Mouse (Mus musculus) MEL-GATA-1-ER (cell line): ENCODE data around the gene Vmn2r8.
"Not testable (repeated sequence)": the region's sequence is repeated elsewhere in the genome, so short reads cannot be mapped to it uniquely, and the experiment has no call there.

Source experiments
- DNase-seq: peaks from one replicate; pipeline ENCODE4 v3.0.0-alpha.2; 2012; ENCODE audit warnings: low read depth; ENCODE audit errors: extremely low read depth

The Vmn2r8 gene

GRCm38 (mm10) chr5:108808750-108809149 is at the start of gene Vmn2r8:
Vmn2r8 (minus strand) TSS chr5:108808850.
- DNase-seq = not testable (repeated sequence)

- DNase-seq = not testable (repeated sequence)
Measured at GRCm38 (mm10) chr5:108852501-108852900, 43.9 kb upstream of the Vmn2r8 start, which contains the start of gene Vmn2r9. Vmn2r9 (minus strand) TSS chr5:108852601.

- DNase-seq = no peak
Measured at GRCm38 (mm10) chr5:108849466-108849865, 40.8 kb upstream of the Vmn2r8 start.

DNA sequence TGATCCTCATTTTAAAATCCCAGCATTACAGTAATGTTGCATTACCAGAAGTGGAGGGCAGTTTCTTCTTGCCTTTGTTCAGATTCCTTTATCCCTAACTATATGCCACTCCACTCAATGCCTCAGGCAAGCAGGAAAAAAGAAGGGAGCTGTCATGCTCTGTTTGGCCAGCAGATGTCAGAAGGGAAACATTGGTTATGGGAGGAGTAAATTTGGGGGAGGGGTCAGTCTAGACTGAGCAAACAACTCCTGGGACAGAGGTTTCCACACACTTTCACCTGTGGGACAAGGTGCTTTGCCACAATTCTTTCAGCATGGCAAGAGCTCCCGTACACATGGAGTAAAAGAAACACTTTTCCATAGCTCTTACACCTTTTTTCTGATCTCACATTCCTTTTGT is 27.5 kb upstream of the Vmn2r8 start:
- no peak for DNase-seq

DNA sequence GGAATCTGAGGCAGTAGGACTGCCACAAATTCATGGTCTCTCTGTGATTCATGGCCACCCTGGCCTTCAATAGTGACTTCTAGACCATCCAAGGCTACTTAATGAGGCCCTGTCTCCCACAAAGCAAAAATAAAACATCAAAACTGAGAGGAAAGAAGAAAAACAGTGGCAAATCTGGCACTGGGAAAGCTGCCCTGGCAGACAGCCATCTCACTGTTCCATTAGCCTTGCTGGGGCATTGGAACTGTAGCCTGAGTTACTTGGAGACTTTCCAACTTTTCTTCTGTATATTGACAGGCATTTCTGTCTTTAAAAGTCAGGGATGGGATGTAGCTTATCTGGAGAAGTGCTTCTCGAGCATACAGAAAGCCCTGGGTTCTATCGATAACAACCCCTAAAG is 14.6 kb upstream of the Vmn2r8 start:
- DNase-seq = no peak

DNA sequence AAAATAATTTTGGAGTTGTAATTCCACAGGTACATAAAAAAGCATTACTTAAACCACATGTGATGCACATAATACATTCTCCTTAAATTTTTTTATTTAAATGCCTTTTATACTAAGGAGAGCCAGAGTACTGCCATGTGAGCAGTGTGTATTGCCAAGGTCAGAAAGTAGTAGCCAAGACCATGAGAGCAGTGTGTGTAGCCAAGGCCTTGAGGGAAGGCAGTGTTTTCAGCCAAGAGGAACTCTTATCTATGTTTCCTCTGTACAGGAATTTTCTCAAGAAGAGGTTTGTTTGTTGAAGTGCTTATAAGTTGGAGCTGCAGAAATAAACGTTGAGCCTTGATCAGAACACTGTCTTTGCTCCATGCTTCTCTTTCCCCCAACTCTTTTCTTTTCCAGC is 5.0 kb downstream of the Vmn2r8 start:
- DNase-seq = no peak

GRCm38 (mm10) chr5:108795263-108795662 is 13.4 kb downstream of the Vmn2r8 start, which contains the start of gene Tmed11:
Tmed11 (minus strand) TSS chr5:108795363.
- not testable (repeated sequence) for DNase-seq

GRCm38 (mm10) chr5:108790385-108790784 is 18.3 kb downstream of the Vmn2r8 start:
- DNase-seq = not testable (repeated sequence)

- no peak for DNase-seq
Measured at GRCm38 (mm10) chr5:108774630-108775306, 33.9 kb downstream of the Vmn2r8 start, which contains the start of gene Rnf212. Rnf212 (minus strand) TSS chr5:108774982.

DNA sequence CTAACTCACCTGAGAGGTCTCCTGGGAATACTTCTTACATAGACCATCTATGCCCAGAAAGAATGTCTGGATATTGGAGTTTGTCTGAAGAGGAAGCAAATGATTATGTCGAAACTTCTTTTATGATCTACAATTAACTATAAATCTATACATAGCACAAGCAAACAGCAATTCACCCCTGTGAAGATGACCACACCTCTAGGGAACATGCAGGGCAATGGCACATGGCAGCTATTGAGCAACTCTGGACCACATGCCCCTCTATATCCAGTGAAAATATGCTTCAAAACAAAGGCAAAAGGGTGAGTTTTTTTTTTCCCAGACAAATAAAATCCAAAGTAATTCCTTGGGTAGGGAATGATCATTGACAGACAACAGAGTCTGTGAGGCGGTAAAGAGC is 48.6 kb downstream of the Vmn2r8 start:
- DNase-seq = no peak

DNA sequence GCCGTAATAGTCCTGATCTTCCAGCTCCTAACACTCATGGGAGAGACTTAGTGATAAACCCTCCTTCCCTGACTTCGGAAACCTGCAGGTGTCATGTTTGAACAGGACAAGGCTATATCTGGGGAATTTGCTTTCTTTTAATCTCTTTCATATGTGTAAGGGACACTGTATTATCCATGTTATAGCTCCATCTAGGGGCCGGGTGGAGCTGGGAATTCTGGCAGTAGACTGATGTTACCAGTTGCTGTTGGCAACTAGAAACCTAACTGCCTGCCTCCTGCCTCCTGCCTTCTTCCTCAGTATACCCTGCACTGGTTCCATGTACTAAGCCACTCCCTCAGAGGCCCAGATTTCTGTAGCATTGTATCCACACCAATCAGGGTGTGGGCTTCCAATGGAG is 50.3 kb downstream of the Vmn2r8 start:
- DNase-seq = peak; percentile 7

- not testable (repeated sequence) for DNase-seq
Measured at GRCm38 (mm10) chr5:108751258-108751657, 57.4 kb downstream of the Vmn2r8 start.

- peak; percentile 39 for DNase-seq
Measured at GRCm38 (mm10) chr5:108750328-108751210, 58.1 kb downstream of the Vmn2r8 start.

DNA sequence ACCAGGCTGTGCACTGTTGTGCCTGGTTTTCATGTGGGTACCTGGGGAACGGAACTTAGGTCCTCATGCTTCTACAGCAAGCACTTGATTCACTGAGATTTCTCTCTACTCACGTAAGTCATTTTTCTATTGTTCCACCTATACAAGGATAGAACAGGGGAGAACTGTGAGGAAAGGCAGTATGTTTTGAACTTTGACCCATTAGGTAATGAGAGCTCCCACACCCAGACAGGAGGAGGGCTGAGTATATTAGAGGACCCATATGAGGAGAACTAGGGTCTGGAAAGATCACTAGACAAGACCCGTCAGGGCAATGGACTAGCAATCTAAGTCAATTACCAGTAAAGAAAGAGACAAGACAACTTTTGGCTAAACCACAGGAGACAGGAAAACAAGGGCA is 64.0 kb downstream of the Vmn2r8 start:
- DNase-seq = no peak

GRCm38 (mm10) chr5:108743856-108744255 is 64.8 kb downstream of the Vmn2r8 start:
- peak; percentile 44 for DNase-seq

DNA sequence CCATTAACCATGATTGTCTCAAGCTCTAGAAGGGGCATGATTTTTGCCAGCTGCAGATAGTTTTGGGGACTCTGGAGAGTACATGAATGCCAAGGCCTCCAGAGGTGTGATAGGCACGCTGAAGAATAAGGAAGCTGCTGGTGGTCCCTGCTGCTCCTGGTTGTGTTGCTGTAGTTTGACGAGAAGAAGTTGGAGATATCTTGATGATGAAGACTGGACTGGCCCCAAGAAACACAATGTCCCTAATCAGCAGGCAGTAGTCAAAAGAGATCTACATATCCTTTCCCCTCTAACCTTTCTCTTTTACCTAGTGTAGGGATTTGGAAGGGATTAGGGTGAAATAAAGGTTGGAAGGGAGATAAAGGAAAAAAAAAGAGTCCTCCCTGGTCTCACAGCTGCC is 66.1 kb downstream of the Vmn2r8 start:
- peak; percentile 12 for DNase-seq

DNA sequence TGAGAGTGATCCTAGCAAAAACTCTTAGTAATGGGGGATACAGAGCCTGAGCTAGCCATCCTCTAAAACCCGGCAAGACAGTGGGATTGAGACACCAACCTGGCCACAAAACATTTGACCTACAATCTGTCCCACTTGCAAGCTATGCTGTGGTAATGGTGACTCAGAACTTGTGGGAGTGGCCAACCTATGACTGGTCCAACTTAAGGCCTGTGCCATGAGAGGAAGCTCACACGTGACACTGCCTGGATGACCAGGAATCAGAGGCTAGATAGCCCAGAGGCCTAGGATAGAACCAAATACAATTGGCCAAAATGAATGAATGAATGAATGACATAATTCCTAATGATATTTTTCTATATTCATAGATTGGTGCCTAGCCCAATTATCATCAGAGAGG is 66.8 kb downstream of the Vmn2r8 start:
- DNase-seq = no peak
